Mouse (Mus musculus) ES-E14 (cell line): Measurements from ENCODE around the gene Fam171b. TPM values are rescaled to one million over a fixed set of nuclear protein-coding genes. Genes with fewer than 3 reads are reported as not detected.

Experiments
- DNase-seq: peaks from one replicate; pipeline ENCODE4 v3.0.0-alpha.2; 2013; ENCODE audit warnings: low read depth, low spot score
- H3K27ac ChIP-seq: 2 replicates; pipeline ENCODE4 v1.5.1; 2012; ENCODE audit warnings: low read depth, mild to moderate bottlenecking, low read length, moderate library complexity, mixed read lengths; ENCODE audit not compliant: poor library complexity, insufficient read depth, severe bottlenecking
- H3K36me3 ChIP-seq: 2 replicates; pipeline ENCODE4 v1.6.1; 2012; ENCODE audit warnings: mild to moderate bottlenecking, low read length, moderate library complexity, mixed read lengths; ENCODE audit not compliant: control insufficient read depth, poor library complexity, insufficient read depth, severe bottlenecking
- H3K4me1 ChIP-seq, 2 experiments: fragments of 150-350 bp in 1 of 2; sonication (generic) in 1 of 2; 2 replicates each; pipeline ENCODE4 v1.6.1; 2012; ENCODE audit warnings: low read length in 2 of 2, mild to moderate bottlenecking in 1 of 2, mixed read lengths in 1 of 2; ENCODE audit not compliant: control insufficient read depth in 2 of 2, insufficient read depth in 2 of 2, poor library complexity in 1 of 2
- H3K4me3 ChIP-seq, 2 experiments: fragments of 150-350 bp in 1 of 2; sonication (generic) in 1 of 2; 2 replicates each; pipeline ENCODE4 v1.5.1; 2012; ENCODE audit warnings: low read length in 2 of 2, low read depth in 1 of 2, mild to moderate bottlenecking in 1 of 2, mixed read lengths in 1 of 2; ENCODE audit not compliant: insufficient read depth in 1 of 2, poor library complexity in 1 of 2, severe bottlenecking in 1 of 2
- H3K9ac ChIP-seq: 2 replicates; pipeline ENCODE4 v1.6.1; 2012; ENCODE audit warnings: low read depth, mild to moderate bottlenecking, low read length, mixed read lengths; ENCODE audit not compliant: poor library complexity, insufficient read depth, severe bottlenecking
- H3K9me3 ChIP-seq: fragments of 150-350 bp; sonication (generic); 2 replicates; pipeline ENCODE4 v1.6.1; 2012; ENCODE audit warnings: low read depth, mild to moderate bottlenecking, low read length; ENCODE audit not compliant: control insufficient read depth, insufficient read depth
- CHD2 ChIP-seq: IDR thresholded peaks from 2 replicates; pipeline ENCODE4 v1.6.1; 2014; ENCODE audit warnings: mild to moderate bottlenecking, low read depth, low read length, inconsistent platforms
- HCFC1 ChIP-seq: IDR thresholded peaks from 2 replicates; pipeline ENCODE4 v1.6.1; 2012; ENCODE audit warnings: low read length, inconsistent platforms, borderline replicate concordance; ENCODE audit not compliant: insufficient read depth
- MAFK ChIP-seq: IDR thresholded peaks from 2 replicates; pipeline ENCODE4 v1.6.1; 2014; ENCODE audit warnings: mild to moderate bottlenecking, low read depth, low read length, inconsistent platforms; ENCODE audit not compliant: insufficient read depth
- ZC3H11A ChIP-seq: IDR thresholded peaks from 2 replicates; pipeline ENCODE4 v1.6.1; 2012; ENCODE audit warnings: low read depth, mild to moderate bottlenecking, inconsistent platforms, low read length, borderline replicate concordance
- ZNF384 ChIP-seq: IDR thresholded peaks from 2 replicates; pipeline ENCODE4 v1.6.1; 2012; ENCODE audit warnings: low read depth, low read length, inconsistent platforms
- in situ Hi-C, 2 experiments: fragments of 600-800 bp; cut with MboI; formaldehyde crosslinking; loops; one replicate each; pipeline ENCODE4 v1.15.1; 2025; ENCODE audit warnings: low sequenced_read_pairs in 2 of 2, inconsistent platforms in 1 of 2; ENCODE audit not compliant: unreplicated experiment in 2 of 2
- total RNA-seq: library from RNA; depleted of rRNA; stranded (reverse); fragments of 300-350 nt; gene quantifications from 2 replicates; pipeline ENCODE4 v1.2.3, GENCODE M21; 2012; rRNA removed

Gene Fam171b
- total RNA-seq = 2.0 and 2.3 TPM in 2 replicates

DNA sequence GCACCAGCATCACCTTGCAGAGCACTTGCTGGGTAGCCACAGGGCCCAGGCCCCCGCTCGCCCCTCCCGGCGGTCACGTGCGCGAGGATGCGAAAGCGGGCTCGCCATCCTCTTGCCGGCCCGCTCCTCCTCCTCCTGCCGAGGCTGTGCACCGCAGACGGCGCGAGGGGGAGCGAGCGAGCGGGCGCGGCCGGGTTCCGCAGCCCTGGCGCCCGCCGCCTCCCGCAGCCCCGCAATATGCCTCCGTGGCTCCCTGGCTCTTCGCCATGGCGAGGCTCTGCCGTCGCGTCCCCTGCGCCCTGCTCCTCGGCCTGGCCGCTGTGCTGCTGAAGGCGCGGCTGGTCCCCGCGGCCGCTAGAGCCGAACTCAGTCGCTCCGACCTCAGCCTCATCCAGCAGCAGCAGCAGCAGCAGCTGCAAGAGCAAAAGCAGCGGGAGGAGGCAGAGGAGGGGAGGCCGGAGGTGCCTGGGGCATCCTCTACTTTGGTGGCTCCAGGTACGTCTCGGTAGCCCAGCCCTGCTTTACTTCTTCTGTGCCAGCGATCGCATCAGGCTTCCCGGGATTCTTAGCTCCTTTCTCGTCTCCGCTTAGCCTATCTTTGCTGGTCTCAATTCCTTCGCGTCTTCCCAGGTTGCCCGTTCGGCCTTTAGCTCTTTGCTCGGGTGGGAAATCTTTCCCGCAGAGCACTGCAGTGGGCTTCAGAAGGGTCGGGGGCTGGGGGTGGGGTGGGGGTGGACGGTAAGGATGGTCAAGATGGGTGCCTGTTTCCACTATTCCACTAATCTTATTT, at the start of gene Fam171b:
Gene Fam171b (plus strand): TSS at position 154 of the 790 bp plus-strand sequence.
- peak within 1 kb of the TSS; percentile 72 to 78 for H3K4me3 ChIP-seq
- no peaks in the 10 kb centered on the region for H3K4me1 ChIP-seq
- in situ Hi-C loops = no loop called here
- H3K9me3 ChIP-seq = no peaks in the 10 kb centered on the region
- H3K27ac ChIP-seq = no peak within 1 kb of the TSS
- peak within 1 kb of the TSS; percentile 74 for H3K9ac ChIP-seq
- TF ChIP-seq ZC3H11A (no peak), MAFK (no peak), ZNF384 (no peak), CHD2 (no peak), HCFC1 (no peak; the same call in 1 of the 2 replicates)
- DNase-seq = peak; percentile 47
- no peaks in the 10 kb centered on the region for H3K36me3 ChIP-seq

GRCm38 (mm10) chr2:83766058-83766457, 46.4 kb upstream of the Fam171b start:
- H3K4me3 ChIP-seq = no peak overlapping the region
- no peaks in the 10 kb centered on the region for H3K9me3 ChIP-seq
- in situ Hi-C loops = no loop called here
- no peaks in the 10 kb centered on the region for H3K36me3 ChIP-seq
- H3K9ac ChIP-seq = no peak overlapping the region
- no peak for DNase-seq
- no peaks in the 10 kb centered on the region for H3K4me1 ChIP-seq
- no peak for TF ChIP-seq CHD2
- TF ChIP-seq HCFC1 = no peak
- no peak for TF ChIP-seq MAFK
- no peak for TF ChIP-seq ZNF384
- TF ChIP-seq ZC3H11A = no peak
- H3K27ac ChIP-seq = no peak overlapping the region

DNA sequence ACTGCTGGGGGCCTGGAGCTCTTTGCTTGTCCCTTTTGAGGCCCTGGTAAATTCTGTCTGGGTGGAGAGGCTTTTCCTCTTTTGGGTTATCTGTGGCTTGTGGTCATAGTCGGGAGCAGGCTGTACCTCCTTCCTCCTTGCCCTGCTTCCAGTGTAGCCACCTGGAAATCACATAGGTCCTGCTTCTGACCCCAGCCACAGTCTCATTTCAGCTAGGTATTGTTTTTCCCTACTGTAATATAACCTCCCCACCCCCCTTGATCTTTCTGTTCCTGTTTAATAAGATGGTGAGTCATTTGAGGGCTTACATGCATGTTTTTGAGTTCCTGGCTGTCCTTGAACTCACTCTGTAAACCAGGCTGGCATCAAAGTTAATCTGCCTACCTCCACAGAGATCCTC, 45.6 kb upstream of the Fam171b start:
- no peaks in the 10 kb centered on the region for H3K9me3 ChIP-seq
- no peak for TF ChIP-seq CHD2
- TF ChIP-seq ZNF384 = no peak
- no peak for TF ChIP-seq ZC3H11A
- TF ChIP-seq MAFK = no peak
- TF ChIP-seq HCFC1 = no peak
- H3K4me3 ChIP-seq = no peak overlapping the region
- DNase-seq = no peak
- H3K4me1 ChIP-seq = no peaks in the 10 kb centered on the region
- no peak overlapping the region for H3K9ac ChIP-seq
- no peaks in the 10 kb centered on the region for H3K36me3 ChIP-seq
- H3K27ac ChIP-seq = no peak overlapping the region
- in situ Hi-C loops = no loop called here

GRCm38 (mm10) chr2:83768311-83769047, 44.0 kb upstream of the Fam171b start:
- no peak for DNase-seq
- in situ Hi-C loops = no loop called here
- H3K36me3 ChIP-seq = no peaks in the 10 kb centered on the region
- H3K9ac ChIP-seq = no peak overlapping the region
- H3K9me3 ChIP-seq = no peaks in the 10 kb centered on the region
- no peak overlapping the region for H3K4me3 ChIP-seq
- H3K4me1 ChIP-seq = no peaks in the 10 kb centered on the region
- H3K27ac ChIP-seq = no peak overlapping the region
- TF ChIP-seq MAFK = no peak
- TF ChIP-seq CHD2 = no peak
- TF ChIP-seq ZC3H11A = no peak
- TF ChIP-seq ZNF384 = no peak
- TF ChIP-seq HCFC1 = no peak
